Mouse (Mus musculus) C2C12 (cell line): ENCODE results near the gene Wnt16.

Source experiments
- FOSL1 ChIP-seq: IDR thresholded peaks from one replicate; pipeline ENCODE4 v1.8.0; 2011; ENCODE audit warnings: mild to moderate bottlenecking, low read length; ENCODE audit not compliant: poor library complexity, insufficient read depth, severe bottlenecking
- MAX ChIP-seq: IDR thresholded peaks from one replicate; pipeline ENCODE4 v1.6.1; 2011; ENCODE audit warnings: mild to moderate bottlenecking, control low read depth
- MYOG ChIP-seq: IDR thresholded peaks from one replicate; pipeline ENCODE4 v1.6.1; 2011; ENCODE audit not compliant: control insufficient read depth, insufficient read length; ENCODE audit errors: extremely low read depth

DNA sequence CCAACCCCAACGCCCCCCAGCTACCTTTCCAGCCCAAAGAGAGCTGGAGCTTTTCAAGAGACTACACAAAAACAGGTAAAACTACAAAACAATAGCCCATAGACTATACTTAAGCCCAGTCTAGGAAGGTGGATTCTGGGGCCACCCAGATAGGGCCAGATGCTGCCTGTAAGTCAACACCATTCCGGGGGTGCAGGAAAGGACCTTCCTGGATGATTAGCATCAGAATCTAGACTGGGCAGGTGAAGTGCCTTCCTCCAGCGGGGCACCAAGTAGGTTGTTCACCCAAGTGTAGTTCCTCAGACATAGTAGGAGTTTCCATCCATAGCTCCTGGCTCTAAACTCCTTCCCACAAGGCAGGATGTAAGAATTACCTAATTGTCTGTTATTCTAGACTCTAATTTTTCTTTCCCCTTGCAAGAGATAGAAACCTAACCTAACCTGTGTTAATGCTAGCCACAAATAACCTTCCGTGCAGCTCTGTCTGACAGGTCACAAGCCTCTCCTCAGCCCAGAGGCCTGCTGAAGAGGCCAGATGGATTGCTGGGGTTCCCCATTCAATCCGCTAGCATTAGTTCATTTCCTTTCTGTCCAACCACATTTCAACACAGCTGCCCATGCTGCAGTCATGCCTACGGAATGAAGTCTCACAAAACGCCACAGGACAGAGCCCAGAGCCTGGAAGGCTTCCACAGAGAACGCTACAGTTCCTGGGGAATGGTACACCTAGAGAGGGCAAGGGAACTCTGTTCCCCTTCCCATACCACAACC, 59.3 kb downstream of the Wnt16 start:
- no peak for TF ChIP-seq FOSL1
- TF ChIP-seq MAX, result no peak
- no peak for TF ChIP-seq MYOG
